Mouse (Mus musculus): ENCODE data around the gene Dyrk1a.
"Not testable (repeated sequence)": the region's sequence is repeated elsewhere in the genome, so short reads cannot be mapped to it uniquely, and the experiment has no call there.

The Dyrk1a gene

DNA sequence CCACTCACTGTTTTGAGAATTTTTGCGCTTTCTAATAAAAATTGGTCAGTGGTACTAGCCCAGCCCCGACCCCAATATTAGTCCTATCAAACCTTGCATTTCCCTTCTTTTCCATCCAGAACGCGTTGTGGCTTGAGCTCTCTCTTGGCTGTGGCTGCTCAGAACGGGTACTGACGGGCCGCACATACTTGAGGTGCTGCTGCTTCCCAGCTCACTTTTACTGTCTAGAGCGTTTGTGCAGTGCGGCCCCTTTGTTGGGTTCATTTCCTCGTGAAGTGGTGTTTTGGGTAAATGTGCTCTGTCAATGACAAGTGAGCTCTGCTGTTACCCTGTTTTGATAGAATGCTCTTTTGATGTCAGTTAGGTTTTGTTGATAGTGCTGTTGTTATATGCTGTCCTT lies 67.6 kb downstream of the Dyrk1a start:
- DNase-seq (ENCODE audit: low spot score), result no peak

DNA sequence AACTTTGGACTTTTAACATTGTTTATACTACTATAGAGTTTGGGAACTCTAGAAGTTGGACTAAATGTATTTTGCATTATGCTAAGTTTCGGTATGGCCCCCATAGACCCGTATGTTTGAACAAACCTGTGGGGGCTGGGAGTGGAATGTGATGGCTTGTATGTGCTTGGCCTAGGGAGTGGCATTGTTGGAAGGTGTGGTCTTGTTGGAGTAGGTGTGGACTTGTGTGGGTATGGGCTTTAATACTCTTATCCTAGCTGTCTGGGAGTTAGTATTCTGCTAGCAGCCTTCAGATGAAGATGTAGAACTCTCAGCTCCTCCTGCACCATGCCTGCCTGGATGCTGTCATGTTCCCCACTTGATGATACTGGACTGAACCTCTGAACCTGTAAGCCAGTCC lies 72.0 kb downstream of the Dyrk1a start:
- DNase-seq (ENCODE audit: low spot score), result no peak

DNA sequence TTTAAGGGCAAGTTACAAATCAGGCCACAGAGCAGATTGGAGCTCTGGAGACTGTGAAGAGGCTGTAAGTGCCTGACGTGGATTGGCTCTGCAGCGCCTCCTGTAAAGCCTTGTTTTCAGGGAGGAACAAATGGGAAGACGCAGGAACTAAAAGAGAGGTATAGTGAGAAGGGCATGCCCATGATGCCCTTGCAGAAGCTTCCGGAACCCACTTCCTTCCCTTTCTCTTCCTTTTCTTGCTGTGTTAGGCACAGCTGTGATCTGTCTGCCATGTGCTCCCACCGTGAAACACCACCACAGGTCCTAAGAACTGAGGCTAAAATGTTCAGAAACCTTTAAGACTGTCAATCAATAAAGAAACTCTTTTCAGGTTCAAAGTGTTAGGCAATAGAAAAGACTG lies 77.3 kb downstream of the Dyrk1a start:
- no peak for DNase-seq (ENCODE audit: low spot score)

DNA sequence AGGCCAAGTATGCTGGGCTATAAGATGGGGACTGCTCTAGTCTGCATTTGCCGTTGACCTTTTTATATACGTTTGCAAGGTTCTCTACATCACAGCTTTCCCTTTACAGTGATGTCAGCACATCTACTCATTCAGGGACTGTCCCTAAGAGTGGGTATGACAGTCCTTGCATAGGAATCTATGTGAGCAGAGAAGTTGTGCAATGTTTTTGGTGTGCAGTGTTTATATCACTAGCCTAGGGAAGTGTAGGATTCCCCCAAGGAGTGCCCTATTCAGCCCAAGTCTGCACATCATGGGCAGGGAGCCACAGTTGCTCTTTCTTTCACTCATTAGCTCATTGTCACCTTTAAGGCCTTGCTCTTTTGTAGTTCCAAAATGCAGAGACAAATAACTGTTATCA lies 78.1 kb downstream of the Dyrk1a start:
- no peak for DNase-seq (ENCODE audit: low spot score)

DNA sequence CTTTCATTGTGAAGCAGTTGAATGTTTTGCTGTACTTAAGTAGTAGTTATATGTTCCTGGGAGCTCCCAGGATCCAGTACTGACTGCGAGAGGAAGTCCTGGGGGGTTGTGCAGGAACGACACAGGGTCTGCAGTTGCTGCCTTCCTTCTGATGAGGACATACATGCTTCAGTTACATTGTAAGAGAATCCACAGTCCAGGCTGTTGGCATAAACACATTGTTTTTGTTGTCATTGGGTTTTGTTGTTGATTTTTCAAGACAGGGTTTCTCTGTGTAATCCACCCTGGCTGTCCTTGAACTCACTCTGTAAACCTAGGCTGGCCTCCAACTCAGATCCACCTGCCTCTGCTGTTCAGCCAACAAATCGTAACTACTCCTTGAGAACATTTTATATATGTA lies 80.1 kb downstream of the Dyrk1a start:
- no peak for DNase-seq (ENCODE audit: low spot score)

DNA sequence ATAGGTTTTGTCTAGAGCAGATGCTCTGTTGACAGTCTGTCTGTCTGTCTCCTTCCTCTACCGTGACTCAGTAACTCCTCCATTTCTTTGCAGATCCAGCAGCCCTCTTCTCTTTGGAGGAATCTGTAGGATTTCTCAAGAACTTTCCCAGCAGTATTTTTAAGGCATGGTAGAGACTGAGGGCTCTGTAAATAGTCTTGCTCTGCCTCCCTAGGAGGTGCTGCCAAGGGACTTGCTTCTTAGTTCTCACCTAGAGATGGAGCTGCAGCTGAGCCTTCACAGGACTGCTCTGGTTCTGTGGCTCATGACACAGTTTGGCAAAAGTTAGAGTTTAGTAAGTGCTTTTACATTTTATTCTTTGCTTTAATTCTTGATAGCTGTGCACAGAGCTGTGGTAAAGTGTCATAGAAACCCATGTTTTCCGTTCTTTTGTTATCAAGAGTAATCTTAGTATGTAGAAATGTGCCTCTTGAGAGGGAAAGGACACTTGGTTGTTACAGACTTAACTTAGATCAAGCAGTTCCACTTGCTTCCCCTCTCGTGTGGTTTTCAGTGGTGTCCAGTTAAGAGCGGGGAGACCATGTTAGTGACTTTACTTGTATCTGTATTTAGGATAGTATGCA lies 82.4 kb downstream of the Dyrk1a start:
- no peak for DNase-seq (ENCODE audit: low spot score)

DNA sequence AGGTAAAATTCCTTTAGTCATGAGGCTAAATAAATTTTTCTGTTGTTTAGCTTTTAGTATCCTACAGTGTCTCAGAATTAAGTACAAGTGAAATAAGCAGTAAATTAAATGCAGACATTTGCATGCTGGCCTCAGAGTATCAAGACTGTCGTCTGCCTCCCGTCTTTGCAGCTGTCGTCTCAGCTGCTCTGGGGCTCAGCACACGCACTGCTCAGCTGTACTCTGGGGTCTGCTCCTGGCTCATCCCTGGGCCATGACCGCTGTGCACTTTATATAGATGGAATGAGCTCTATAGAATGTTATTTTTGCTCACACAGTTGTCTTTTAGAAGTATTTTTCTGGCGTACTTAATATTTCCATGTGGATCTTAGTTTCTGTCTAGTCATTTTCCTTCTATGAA lies 85.3 kb downstream of the Dyrk1a start:
- DNase-seq (ENCODE audit: low spot score), result no peak

DNA sequence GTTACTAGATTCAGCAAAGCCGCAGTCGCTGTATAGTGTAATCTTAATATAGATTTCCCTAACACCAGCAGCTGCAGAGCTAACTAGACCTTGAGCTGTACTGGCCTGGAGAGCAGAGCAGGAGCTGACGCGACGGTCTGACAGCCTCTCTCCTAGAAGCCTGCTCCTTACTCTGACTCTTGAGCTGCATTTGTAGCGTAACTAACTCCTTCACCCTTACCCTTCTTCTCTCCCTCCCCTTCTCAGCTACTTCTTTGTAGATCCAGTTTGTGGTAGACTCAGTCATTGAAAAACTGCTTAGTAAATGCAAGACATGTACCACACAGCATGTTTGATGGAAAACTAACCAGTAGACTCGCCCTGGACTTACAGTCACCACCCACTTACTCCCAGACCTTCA lies 87.1 kb downstream of the Dyrk1a start:
- DNase-seq (ENCODE audit: low spot score), result no peak

DNA sequence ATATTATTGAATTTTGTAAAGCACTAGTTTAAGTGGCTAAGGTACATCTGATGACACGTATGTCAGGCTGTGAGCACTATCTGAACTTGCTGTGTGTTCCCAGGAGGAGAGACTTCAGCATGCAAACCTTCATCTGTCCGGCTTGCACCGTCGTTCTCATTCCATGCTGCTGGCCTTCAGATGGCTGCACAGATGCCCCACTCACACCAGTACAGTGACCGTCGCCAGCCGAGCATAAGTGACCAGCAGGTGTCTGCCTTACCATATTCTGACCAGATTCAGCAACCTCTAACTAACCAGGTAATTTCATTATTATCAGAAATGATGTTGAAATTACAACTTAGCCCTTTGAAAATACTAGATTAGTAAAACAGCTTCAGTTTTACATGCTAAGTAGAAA lies 89.6 kb downstream of the Dyrk1a start:
- no peak for DNase-seq (ENCODE audit: low spot score)

DNA sequence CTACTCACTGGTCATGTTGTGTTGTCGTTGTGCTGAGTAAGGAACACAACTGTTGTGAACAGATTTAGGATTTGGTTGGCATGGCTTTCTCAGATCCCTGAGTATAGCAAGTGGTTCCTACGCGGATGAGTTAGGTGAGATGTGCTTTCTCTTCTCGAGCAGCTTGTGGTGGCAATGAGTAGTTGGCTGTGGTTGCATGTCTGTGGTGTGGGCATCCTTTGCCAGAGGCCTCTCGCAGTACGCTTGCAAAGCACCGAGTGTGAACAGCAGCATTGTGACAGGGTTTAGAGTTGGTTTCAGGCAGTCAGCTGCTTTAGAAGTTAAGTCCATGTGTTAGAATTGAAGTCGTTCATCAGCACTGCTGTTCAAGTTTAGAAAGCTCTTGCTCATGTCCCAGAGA lies 90.4 kb downstream of the Dyrk1a start:
- no peak for DNase-seq (ENCODE audit: low spot score)

DNA sequence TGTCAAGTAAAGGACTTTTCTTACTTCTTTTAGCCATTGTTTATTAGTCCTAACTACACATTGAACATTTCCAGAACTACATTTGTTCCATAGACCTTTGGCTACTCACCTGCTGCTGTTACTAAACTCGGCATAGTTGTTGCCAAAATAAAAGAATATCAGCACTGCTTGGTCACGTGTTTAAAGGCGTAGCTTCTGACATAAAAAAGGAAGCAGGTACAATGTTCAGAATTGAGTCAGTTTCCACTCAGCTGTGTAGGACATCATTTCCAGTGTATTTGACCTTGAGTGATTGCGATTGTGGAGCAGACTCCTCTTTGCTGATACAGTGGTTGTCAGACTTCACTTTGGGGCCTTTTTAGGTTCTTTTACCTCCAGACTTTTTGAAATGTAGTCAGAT lies 97.7 kb downstream of the Dyrk1a start:
- DNase-seq (ENCODE audit: low spot score), result no peak

DNA sequence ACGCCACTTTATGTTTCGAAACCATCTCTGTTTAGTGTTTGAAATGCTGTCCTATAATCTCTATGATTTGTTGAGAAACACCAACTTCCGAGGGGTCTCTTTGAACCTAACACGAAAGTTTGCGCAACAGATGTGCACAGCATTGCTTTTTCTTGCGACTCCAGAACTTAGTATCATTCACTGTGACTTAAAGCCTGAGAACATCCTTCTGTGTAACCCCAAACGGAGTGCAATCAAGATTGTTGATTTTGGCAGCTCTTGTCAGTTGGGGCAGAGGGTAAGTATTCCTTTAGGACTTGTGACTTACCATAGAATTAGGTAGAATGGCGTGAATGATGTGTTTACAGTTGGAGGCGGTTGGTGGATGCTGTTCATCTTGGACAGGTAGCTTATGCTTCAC lies 101.5 kb downstream of the Dyrk1a start:
- DNase-seq (ENCODE audit: low spot score), result no peak

DNA sequence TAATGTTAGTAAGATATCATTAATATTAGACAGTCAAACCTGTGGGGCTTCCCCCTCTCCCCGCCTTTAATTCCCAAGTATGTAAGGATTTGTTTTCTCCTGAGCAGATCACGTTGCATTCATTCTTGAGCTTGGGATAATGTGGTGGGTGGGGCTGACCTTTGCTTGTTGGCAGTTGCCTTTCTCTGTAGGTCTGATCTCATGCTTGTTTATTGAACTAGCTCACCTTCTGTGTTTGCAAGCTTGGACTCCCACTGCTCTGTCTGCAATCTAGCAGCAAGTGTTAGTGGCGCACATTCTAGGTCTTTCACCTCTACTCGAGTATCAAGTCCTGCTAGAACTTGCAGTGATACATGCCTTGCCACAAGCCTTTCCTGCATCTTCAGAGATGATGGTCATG lies 111.1 kb downstream of the Dyrk1a start:
- no peak for DNase-seq (ENCODE audit: low spot score)

DNA sequence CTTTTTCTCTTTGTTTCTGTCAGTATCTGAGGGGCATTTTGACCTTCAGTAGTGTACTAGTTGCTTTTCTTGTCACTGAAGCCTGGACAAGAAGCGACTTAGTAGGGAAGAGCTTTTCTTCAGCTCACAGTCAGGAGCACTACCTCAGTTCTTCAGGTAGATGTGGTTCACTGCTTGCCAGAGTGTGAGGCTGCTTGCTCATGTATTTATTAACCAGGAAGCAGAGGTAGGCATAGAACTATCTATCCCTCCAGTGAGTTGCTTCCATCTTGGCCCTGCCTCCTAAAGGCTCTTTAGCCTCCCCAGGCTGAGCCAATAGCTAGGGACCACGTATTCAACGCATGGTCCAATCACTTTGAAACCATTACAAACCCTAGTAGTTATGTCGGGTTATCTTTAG lies 112.0 kb downstream of the Dyrk1a start:
- no peak for DNase-seq (ENCODE audit: low spot score)

DNA sequence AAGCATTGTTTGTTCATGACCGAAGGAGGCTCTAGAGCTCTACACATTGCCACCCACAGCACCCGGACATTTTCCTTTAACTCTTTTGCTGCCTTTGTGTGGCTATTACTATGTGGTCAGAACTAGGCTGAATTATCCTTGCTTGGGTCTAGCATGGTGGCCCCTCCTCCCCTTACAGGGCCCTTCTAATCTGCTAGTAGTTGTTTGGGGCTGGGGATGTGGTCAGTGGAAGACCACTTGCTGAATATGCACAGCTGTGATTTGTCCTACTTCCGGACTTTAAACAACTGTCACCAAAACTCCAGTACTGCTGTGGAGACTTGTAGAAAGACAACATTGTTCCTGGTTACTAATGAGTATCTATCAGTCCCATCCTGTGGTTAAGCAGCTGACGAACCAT lies 114.2 kb downstream of the Dyrk1a start:
- no peak for DNase-seq (ENCODE audit: low spot score)

DNA sequence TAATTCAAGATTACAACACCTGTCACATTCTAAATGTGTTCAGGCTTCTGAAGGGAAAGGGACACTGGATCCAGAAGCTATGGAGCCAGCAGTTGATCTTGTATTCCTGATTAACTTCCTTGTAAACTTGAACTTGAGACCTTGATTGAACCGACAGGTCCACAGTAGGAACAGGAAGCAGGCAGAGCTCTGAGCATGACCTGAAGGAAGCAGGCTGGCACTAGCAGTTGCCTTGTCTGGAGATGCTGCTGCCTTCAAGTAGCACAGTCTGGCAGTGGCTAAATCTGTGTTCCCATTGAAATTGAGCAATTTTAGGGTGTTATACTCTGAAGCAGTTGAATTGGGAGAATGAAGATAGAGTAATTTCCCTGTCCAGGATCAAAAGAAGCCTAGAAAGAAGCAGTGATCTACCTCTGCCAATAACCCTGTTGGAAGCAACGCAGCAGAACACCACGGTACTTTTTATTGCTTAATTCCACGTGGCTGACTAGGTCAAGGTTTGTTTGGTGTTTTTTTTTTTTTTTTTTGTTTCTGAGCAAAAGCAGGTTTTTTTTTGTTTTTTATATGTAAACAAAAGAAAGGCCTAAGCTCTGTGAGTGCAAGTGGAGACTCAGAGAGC lies 124.0 kb downstream of the Dyrk1a start:
- no peak for DNase-seq (ENCODE audit: low spot score)

DNA sequence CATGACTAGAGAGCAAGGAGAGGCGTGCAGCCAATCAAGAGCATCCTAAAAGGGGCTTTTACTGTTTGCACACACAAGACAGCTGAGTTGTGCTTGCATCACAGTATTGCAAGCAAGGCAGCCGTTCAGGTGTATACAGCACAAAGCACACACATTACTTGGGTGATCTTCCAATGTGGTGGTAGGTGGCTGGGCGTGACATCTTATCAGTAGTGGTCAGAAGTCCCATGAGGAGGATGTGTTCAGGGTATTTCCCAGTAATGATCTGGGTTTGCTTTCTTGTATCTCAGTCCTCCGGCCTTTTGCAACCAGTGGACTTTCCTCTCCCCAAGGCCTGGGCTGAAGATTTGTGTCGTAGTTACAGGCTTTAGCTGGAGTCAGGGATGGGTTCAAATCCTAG lies 127.7 kb downstream of the Dyrk1a start:
- no peak for DNase-seq (ENCODE audit: low spot score)

DNA sequence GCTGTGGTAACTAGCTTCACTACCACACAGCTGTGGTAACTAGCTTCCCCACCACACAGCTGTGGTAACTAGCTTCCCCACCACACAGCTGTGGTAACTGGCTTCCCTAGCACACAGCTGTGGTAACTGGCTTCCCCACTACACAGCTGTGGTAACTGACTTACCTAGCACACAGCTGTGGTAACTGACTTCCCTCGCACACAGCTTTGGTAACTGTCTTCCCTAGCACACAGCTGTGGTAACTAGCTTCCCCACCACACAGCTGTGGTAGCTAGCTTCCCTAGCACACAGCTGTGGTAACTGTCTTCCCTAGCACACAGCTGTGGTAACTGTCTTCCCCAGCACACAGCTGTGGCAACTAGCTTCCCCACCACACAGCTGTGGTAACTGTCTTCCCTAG lies 128.4 kb downstream of the Dyrk1a start:
- not testable (repeated sequence) for DNase-seq (ENCODE audit: low spot score)

DNA sequence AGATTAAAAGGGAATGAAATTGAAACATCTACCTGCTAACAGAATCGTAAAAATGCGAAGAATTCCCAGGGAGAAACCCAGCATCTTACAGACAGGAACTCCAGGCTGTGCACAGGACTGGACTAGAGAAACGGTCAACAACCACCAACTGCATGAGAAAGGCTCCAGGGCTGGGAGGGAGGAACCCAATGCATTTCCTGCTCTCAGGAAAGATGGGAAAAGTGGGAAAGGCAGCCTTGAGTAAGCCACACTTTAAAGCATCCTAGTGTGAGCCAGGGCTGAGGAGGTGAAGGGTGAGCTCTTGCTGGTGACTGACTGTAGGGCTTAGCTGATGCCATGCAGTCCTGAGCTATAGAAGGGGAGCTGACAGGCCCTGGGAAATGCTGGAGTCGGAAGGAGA lies 131.3 kb downstream of the Dyrk1a start:
- DNase-seq (ENCODE audit: low spot score), result no peak

DNA sequence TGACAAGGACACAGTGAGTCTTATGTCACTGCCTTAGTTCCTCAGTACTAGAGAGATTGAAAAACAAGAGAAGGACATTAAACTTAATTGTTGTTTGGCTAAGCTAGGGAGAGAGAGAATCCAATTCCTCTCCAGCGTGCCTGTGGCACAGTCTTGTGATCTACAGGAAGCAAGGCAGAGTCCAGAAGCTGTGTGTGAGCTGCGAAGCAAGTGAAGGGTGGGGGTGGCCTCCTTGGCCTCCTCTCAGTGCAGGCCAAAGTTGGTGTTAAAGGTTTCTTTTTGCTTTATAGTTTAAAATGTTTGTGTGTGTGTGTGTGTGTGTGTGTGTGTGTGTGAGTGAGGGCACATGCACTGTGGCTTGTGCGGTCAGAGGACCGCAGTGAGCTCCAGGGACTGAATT lies 132.2 kb downstream of the Dyrk1a start:
- DNase-seq (ENCODE audit: low spot score), result no peak

DNA sequence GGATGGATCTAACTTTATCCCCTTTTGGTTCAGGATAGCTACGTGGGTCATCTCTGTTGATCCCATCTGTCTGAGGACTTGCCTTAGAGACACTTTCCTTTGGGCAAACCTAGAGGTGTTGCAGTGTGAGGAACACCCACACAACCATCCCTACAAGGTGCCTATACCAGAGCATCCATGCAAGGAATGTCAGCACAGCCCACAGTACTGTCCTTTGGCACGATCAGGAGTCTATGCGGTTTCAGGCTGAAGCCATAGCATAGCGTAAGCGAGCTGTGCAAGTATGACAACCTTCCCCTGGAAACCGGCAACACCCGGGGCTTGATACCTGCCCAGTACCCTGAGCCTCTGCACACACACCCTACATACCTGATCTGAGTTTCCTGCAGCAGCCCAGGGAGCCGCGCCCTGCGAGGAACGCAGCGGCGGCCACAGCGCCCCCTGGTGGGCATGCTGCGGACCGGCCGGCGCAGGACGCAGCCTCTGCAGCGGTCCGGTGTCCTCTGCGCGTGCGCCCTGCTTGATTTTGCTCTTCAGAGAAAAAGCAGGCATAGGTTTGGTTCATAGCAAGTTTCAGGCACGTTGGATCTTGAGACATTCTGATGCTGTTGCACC lies 143.8 kb downstream of the Dyrk1a start:
- peak; percentile 76 for DNase-seq (ENCODE audit: low spot score)

DNA sequence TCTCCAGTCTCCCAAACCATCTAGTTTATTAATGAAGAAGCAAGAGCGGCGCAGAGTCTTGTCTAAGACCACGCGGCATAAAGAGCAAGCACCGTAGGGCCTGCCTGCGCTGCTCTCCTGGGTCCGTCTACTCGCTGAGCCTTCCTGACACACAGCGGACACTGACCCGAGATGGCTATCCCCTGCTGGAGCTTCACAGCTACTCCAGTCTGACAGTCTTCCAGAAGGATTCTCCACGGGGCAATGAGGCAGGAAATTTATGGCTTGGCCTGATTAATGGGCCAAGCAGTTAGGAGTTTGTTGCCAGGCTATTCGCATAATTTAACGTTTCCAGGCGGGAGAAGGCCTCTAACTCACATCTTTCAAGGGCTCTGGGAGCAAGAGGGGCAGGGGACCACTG lies 144.7 kb downstream of the Dyrk1a start:
- no peak for DNase-seq (ENCODE audit: low spot score)

DNA sequence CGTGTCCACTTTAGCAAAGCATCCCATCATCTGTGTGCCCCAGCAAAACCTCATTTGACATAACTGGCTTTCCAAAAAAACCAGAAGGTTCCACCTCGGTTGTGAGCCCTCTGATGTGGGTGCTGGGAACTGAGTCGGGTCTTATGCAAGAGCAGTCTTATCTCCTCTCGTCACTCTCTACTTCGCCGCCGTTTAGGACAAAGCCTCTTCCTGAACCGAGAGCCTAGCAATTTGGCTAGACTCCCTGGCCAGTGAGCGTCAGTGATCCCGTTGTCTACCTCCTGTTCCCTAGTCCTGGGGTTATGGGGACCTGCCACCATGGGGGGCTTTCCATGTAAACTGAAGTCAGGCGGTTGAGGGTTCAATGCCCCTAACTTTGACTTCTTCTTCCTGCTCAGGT lies 147.2 kb downstream of the Dyrk1a start:
- no peak for DNase-seq (ENCODE audit: low spot score)

DNA sequence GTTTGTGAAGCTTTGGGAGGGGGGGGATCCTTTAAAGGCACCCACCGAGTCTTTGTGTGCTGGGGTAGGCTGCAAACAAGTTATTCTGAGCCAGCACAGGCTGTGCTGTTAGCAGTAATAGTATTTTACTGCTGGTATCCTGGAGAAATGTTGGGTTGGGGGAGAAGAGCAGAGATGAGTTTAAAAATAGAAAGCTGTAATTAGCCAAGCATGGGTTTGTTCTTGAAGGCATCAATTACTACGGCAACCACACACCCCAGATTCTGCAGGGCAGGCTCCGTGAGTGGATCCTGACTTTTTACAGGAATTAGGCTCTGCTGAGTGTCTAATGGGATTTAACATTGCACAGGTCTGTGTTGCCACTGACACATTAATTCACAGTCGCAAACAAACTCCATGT lies 149.1 kb downstream of the Dyrk1a start:
- no peak for DNase-seq (ENCODE audit: low spot score)
